Mouse (Mus musculus) embryonic fibroblast, embryonic 13.5 days (primary cell): ENCODE measurements around the gene Wsb2.

Source experiments
- CTCF ChIP-seq: IDR thresholded peaks from 2 replicates; pipeline ENCODE4 v1.5.1; 2011; ENCODE audit warnings: mild to moderate bottlenecking, control low read depth, low read length, moderate library complexity, borderline replicate concordance; ENCODE audit not compliant: insufficient read depth
- POLR2A ChIP-seq: IDR thresholded peaks from 2 replicates; pipeline ENCODE4 v1.6.1; 2011; ENCODE audit warnings: low read depth, mild to moderate bottlenecking, control low read depth, low read length, moderate library complexity

GRCm38 (mm10) chr5:117313909-117314308, 43.2 kb upstream of the Wsb2 start:
- TF ChIP-seq CTCF (no peak), POLR2A (no peak)
